Mouse (Mus musculus) brain, adult 10 weeks (tissue): Measurements from ENCODE around the gene Klk1b21. TPM values are rescaled to one million over a fixed set of nuclear protein-coding genes. Genes with fewer than 3 reads are reported as not detected.

Experiments used
- polyA plus RNA-seq: library from polyadenylated mRNA; stranded (reverse); fragments of 350-450 nt; fragmentation: Illumina TruSeq; extraction: RNeasy Lipid Tissue Mini Kit (QIAGEN cat#74804); gene quantifications from one replicate; pipeline ENCODE4 v1.2.3, GENCODE M21; 2015; ENCODE audit warnings: low read depth, low replicate concordance

Klk1b21 gene
- not detected for polyA plus RNA-seq

DNA sequence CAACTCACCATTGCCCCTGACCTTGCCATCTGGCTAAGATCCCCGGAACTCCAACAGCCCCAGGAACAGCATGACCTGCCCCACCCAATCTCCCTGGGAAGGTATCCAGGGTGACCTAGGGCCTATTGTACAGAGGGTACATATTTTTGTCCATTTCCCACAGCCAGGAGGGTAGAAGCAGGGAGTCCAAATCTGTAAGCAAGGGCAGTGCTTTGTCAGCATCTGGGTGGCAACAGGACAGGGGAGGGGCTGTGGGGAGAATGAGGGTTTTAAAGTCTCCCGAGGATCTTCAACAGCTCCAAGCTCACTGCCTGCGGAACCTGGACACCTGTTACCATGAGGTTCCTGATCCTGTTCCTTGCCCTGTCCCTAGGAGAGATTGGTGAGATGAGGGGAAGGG lies at the start of gene Klk1b21:
Klk1b21 (plus strand) TSS at position 301 of the 400 bp plus-strand sequence.

DNA sequence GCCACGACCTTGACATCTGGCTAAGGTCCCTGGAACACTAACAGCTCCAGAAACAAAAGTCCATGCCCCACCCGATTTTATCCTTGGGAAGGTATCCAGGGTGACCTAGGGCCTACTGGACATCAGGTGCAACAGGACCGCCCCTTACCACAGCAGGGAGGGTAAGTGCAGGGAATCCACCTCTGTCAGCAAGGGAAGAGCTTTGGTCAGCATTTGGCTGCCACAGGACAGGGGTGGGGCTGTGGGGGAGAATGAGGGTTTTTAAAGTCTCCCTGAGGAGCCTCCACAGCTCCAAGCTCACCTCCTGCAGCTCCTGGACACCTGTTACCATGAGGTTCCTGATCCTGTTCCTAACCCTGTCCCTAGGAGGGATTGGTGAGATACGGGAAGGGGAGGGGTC lies 10.2 kb downstream of the Klk1b21 start, which contains the start of gene Klk1b22:
Klk1b22 (plus strand) TSS at position 301 of the 400 bp plus-strand sequence.

GRCm38 (mm10) chr7:44136467-44136866 lies 34.3 kb downstream of the Klk1b21 start, which contains the start of gene Klk1b16:
Gene Klk1b16 (plus strand): TSS chr7:44136767.

Other genes with a start within 250 kb of the Klk1b21 start
- not detected for gene Klk4, start 221.2 kb upstream of the Klk1b21 start, polyA plus RNA-seq
- not detected for gene Klk15, start 168.6 kb upstream of the Klk1b21 start, polyA plus RNA-seq
- gene Klk1b8, start 151.7 kb upstream of the Klk1b21 start, polyA plus RNA-seq, result not detected
- gene Klk1b1, start 135.6 kb upstream of the Klk1b21 start, polyA plus RNA-seq, result not detected
- not detected for gene Klk1b9, start 126.3 kb upstream of the Klk1b21 start, polyA plus RNA-seq
- gene Klk1b11, start 106.5 kb upstream of the Klk1b21 start, polyA plus RNA-seq, result not detected
- not detected for gene Klk1b26, start 90.2 kb upstream of the Klk1b21 start, polyA plus RNA-seq
- not detected for gene Klk1b27, start 50.0 kb upstream of the Klk1b21 start, polyA plus RNA-seq
- gene Klk1b22, start 10.3 kb downstream of the Klk1b21 start, polyA plus RNA-seq, result not detected
- not detected for gene Klk1b16, start 34.4 kb downstream of the Klk1b21 start, polyA plus RNA-seq
- not detected for gene Klk1b24, start 85.9 kb downstream of the Klk1b21 start, polyA plus RNA-seq
- gene Klk1b3, start 95.9 kb downstream of the Klk1b21 start, polyA plus RNA-seq, result not detected
- not detected for gene Klk1b4, start 105.1 kb downstream of the Klk1b21 start, polyA plus RNA-seq
- not detected for gene Klk1b5, start 113.6 kb downstream of the Klk1b21 start, polyA plus RNA-seq
- not detected for gene Klk1, start 123.0 kb downstream of the Klk1b21 start, polyA plus RNA-seq
- not detected for gene Gm36864, start 133.8 kb downstream of the Klk1b21 start, polyA plus RNA-seq
- gene 1700028J19Rik, start 144.4 kb downstream of the Klk1b21 start, polyA plus RNA-seq, result 1.4 TPM
- gene 2410002F23Rik, start 144.4 kb downstream of the Klk1b21 start, polyA plus RNA-seq, result 69.9 TPM
- not detected for gene Acp4, start 155.1 kb downstream of the Klk1b21 start, polyA plus RNA-seq
- gene Gm15517, start 159.1 kb downstream of the Klk1b21 start, polyA plus RNA-seq, result not detected
- 3.5 TPM for gene Clec11a, start 204.6 kb downstream of the Klk1b21 start, polyA plus RNA-seq
- gene Shank1, start 207.9 kb downstream of the Klk1b21 start, polyA plus RNA-seq, result 128 TPM